Mouse (Mus musculus) kidney, postnatal 0 days (tissue): ENCODE measurements at regions not wholly inside any gene's neighbourhood (a gene's known extent, or its start where the extent isn't known, plus 50 kb on each side); places are given as distances from the start of the nearest gene placed in this dataset.

Experiments used
- ATAC-seq: fragments of 200-750 bp; cut with Nextera tagmentation; replicated peaks from 2 replicates; pipeline ENCODE4 v1.8.0; 2017; ENCODE audit warnings: low read depth, moderate number of reproducible peaks, moderate TSS enrichment, moderate library complexity; ENCODE audit not compliant: low FRiP score
- DNase-seq: peaks from one replicate; pipeline ENCODE4 v3.0.0-alpha.2; 2016; ENCODE audit warnings: low spot score
- H3K27ac ChIP-seq: fragments of 300-500 bp; sonication (generic); 2 replicates; pipeline ENCODE4 v1.5.1; 2014; ENCODE audit warnings: mild to moderate bottlenecking
- H3K27me3 ChIP-seq: fragments of 300-500 bp; sonication (generic); 2 replicates; pipeline ENCODE4 v1.6.1; 2014; ENCODE audit warnings: low read length, mixed read lengths; ENCODE audit not compliant: insufficient read depth
- H3K36me3 ChIP-seq: fragments of 300-500 bp; sonication (generic); 2 replicates; pipeline ENCODE4 v1.6.1; 2014; ENCODE audit warnings: low read length, mixed read lengths; ENCODE audit not compliant: insufficient read depth
- H3K4me1 ChIP-seq: fragments of 300-500 bp; sonication (generic); replicated peaks from 2 replicates; pipeline ENCODE4 v1.6.1; 2014; ENCODE audit warnings: antibody characterized with exemption, low read length, mixed read lengths; ENCODE audit not compliant: insufficient read depth
- H3K4me2 ChIP-seq: fragments of 300-500 bp; sonication (generic); 2 replicates; pipeline ENCODE4 v1.6.1; 2014; ENCODE audit warnings: mild to moderate bottlenecking, low read length, moderate library complexity, mixed read lengths
- H3K4me3 ChIP-seq: fragments of 300-500 bp; sonication (generic); replicated peaks from 2 replicates; pipeline ENCODE4 v1.5.1; 2014; ENCODE audit warnings: low read depth, low read length
- H3K9ac ChIP-seq: fragments of 300-500 bp; sonication (generic); 2 replicates; pipeline ENCODE4 v1.6.1; 2014; ENCODE audit warnings: low read depth, low read length
- H3K9me3 ChIP-seq: fragments of 300-500 bp; sonication (generic); replicated peaks from 2 replicates; pipeline ENCODE4 v1.6.1; 2016; ENCODE audit warnings: low read length, inconsistent platforms, mixed read lengths
- CTCF ChIP-seq: IDR thresholded peaks from 2 replicates; pipeline ENCODE4 v1.5.1; 2016; ENCODE audit warnings: antibody characterized with exemption, low read depth, mild to moderate bottlenecking, moderate library complexity
- WGBS: fragments of 180-500 bp; shearing (Covaris S2); extraction: QIAGEN DNeasy Blood & Tissue Kit; methylation state at CpG from one replicate; pipeline ENCODE4 v1.1.7; 2014; 5-methylcytosine and 5-hydroxymethylcytosine counted together

DNA sequence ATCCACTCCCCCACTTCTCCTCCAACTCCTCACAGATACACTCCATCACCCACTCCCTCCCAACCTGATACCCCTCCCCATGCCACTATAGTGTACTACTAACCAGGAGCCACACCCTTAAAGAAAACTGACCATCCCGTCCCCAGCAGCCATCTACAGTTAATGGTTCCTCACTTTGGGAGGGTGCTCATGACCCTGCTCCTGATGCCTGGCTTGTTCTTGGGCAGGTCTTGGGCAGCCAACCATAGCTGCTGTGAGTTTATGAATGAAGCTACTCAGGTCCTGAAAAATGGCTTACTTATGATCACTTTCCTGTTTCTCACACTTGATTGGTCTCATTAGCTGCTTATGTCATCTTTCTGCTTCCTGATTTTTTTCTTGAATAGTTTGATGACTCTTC is 377.9 kb upstream of the Gm5148 start:
- Histone ChIP-seq H3K4me1 (no peaks in the 10 kb centered on the region), H3K27ac (no peak overlapping the region), H3K4me2 (no peak overlapping the region), H3K9ac (no peak overlapping the region), H3K36me3 (no peaks in the 10 kb centered on the region), H3K4me3 (no peak overlapping the region), H3K9me3 (no peaks in the 10 kb centered on the region), H3K27me3 (no peaks in the 10 kb centered on the region)
- 48% methylated on average over 1 of the region's 1 CpGs for WGBS
- DNase-seq, result no peak
- no peak for ATAC-seq
- no peak for TF ChIP-seq CTCF

DNA sequence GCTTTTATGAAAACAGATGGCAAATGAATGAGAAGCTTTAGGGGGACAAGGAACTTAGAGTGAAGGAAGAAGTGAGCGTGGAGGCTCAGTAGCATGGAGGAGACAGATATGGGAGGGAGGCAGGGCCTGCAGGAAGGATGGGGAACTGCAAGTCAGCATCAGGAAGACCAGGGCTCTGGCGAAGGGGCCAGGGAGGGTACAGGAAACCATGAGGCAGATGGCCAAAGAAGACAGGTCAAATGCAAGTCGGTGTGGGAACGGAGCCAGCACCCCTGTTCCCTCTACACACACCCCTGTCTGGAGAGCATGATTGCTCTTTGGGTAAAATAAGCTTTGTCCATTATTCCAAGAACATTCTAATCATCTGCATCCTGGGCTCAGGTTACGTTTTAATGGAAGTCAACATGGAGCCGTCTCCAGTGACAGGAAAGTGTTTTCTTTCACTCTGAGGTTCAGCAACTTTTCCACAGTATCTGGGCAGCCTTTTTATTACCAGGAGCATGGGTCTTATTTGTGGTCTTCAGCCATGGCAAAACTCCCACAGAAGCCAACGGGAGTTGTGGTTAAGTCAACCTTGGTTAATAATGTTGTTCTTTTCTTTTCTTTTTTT is 370.2 kb upstream of the Gm5148 start:
- no peak overlapping the region for H3K4me3 ChIP-seq
- WGBS, result 27% methylated on average over 7 of the region's 7 CpGs
- H3K9me3 ChIP-seq, result no peaks in the 10 kb centered on the region
- TF ChIP-seq CTCF, result peak; percentile 38; the same call in 1 of the 2 replicates
- no peaks in the 10 kb centered on the region for H3K27me3 ChIP-seq
- ATAC-seq (peak; percentile 57; the same call in 1 of the 2 replicates), DNase-seq (peak; percentile 79)
- no peak overlapping the region for H3K9ac ChIP-seq
- H3K36me3 ChIP-seq, result no peaks in the 10 kb centered on the region
- no peak overlapping the region for H3K4me2 ChIP-seq
- H3K4me1 ChIP-seq, result no peaks in the 10 kb centered on the region
- H3K27ac ChIP-seq, result no peak overlapping the region

DNA sequence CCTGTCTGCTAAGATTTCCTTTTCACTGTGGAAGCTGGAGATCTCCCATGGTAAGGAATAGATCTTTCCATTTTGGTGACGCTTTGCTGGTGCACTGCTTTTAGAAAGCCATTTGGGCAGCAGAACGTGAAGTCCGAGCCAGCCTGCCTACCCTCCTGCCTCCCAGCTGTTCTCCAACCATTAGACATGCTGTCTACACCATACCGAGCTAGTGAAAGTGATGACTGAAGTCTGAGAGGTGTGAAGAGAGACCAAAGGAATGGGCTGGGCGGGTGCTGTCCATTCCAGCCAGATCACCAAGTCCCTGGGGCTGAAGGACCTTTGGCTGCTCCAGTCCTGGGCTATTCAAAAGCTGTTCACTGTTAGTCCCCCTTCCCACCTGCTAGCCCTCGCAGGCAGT is 360.3 kb upstream of the Gm5148 start:
- TF ChIP-seq CTCF, result no peak
- no peak for ATAC-seq
- Histone ChIP-seq H3K4me3 (no peak overlapping the region), H3K4me1 (no peaks in the 10 kb centered on the region), H3K9ac (no peak overlapping the region), H3K36me3 (no peaks in the 10 kb centered on the region), H3K4me2 (no peak overlapping the region), H3K27ac (no peak overlapping the region), H3K27me3 (no peaks in the 10 kb centered on the region), H3K9me3 (no peaks in the 10 kb centered on the region)
- 35% methylated on average over 6 of the region's 6 CpGs for WGBS
- no peak for DNase-seq

DNA sequence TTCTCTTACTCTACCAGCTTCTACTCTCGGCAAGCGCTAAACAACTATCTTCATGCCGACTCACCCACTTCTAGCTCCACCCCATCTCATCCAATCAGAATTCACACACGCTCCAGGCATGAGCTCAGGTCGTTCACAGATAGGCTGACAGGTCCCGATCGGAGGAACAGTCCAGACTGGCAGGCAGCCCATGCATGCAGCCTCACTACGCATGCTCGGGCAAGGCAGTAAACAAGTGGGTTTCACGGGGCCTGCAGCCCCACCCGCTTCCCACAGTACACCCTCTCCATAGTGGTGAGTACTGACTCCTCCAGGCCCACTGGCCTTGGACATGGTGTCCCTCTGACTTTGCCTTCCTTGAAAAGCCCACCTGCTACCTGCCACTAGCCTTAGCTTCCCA is 358.1 kb upstream of the Gm5148 start:
- Histone ChIP-seq H3K27me3 (no peaks in the 10 kb centered on the region), H3K4me3 (no peak overlapping the region), H3K9me3 (no peaks in the 10 kb centered on the region), H3K4me1 (no peaks in the 10 kb centered on the region), H3K36me3 (no peaks in the 10 kb centered on the region), H3K27ac (no peak overlapping the region), H3K9ac (no peak overlapping the region), H3K4me2 (no peak overlapping the region)
- 87% methylated on average over 11 of the region's 11 CpGs for WGBS
- no peak for ATAC-seq
- DNase-seq, result no peak
- no peak for TF ChIP-seq CTCF

DNA sequence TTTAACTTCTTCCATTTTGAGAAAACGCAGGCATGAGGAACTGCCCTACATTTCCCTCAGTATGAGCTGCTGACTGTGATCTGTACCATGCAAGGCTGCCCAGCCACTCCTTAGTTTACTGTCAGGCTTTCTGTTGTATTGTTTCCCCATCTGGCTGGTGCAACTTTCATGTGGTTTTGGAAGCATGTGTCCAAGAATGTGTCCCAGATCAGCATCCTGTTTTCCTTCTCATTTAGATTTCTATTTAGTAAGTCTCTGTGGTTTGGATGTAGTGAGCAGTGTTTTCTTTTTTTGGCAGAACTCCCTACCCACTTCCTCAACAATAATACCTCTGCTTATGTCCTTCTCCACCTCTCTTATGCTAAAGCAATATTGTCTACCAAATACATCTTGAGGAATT is 352.5 kb upstream of the Gm5148 start:
- Histone ChIP-seq H3K4me3 (no peak overlapping the region), H3K9ac (no peak overlapping the region), H3K4me2 (no peak overlapping the region), H3K27me3 (no peaks in the 10 kb centered on the region), H3K4me1 (no peaks in the 10 kb centered on the region), H3K36me3 (no peaks in the 10 kb centered on the region), H3K27ac (no peak overlapping the region), H3K9me3 (no peaks in the 10 kb centered on the region)
- DNase-seq, result peak; percentile 36
- no peak for TF ChIP-seq CTCF
- ATAC-seq, result no peak
- WGBS, result 68% methylated on average over 1 of the region's 1 CpGs

DNA sequence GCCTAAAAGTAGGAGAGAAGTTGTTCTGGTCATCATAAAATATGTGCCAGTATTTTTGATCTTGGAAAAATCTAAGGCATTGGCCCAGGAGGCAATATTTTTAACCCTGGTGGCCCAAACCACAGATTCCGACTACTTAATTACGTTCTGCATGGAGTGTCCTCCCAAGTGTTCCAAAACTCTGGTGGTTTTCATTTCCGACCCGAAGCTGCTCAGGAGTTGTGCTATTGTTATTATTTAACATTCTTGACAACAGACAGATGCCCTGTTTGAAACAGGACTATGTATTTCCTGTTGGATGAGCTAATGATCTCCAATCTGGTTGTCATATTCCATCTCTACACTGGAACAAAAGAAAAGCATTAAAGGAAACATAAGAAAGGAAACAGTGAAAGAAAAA is 349.7 kb upstream of the Gm5148 start:
- ATAC-seq (no peak), DNase-seq (no peak)
- Histone ChIP-seq H3K4me1 (no peaks in the 10 kb centered on the region), H3K27me3 (no peaks in the 10 kb centered on the region), H3K27ac (no peak overlapping the region), H3K9ac (no peak overlapping the region), H3K36me3 (no peaks in the 10 kb centered on the region), H3K4me2 (no peak overlapping the region), H3K4me3 (no peak overlapping the region), H3K9me3 (no peaks in the 10 kb centered on the region)
- TF ChIP-seq CTCF, result no peak
- WGBS, result 74% methylated on average over 4 of the region's 4 CpGs

DNA sequence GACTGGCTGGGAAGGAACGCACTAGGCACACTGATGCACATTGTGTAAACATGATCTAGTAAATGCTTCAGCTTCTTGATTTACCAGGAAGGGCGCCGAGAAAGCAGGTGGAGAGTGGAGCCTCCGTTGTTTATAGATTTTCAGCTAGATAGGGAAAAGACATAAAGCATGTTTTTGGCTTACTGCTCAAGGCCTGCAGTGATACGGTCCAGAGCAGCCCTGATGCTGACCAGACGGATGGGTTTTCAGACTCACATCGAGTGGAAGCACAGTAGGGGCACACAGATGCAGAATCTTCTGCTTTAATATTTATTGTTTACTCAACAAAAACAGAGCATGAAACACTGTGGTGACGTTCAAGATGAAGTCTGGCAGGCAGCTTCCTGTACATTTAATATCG is 331.3 kb upstream of the Gm5148 start:
- no peak for TF ChIP-seq CTCF
- Histone ChIP-seq H3K36me3 (no peaks in the 10 kb centered on the region), H3K9ac (no peak overlapping the region), H3K4me3 (no peak overlapping the region), H3K4me1 (0 out of 2 replicates have a peak, but pooled peaks cover 3% of the 10 kb centered on the region), H3K27ac (no peak overlapping the region), H3K27me3 (no peaks in the 10 kb centered on the region), H3K9me3 (no peaks in the 10 kb centered on the region), H3K4me2 (no peak overlapping the region)
- no peak for ATAC-seq
- WGBS, result 32% methylated on average over 9 of the region's 9 CpGs
- no peak for DNase-seq
